Mouse (Mus musculus): Measurements from ENCODE around the gene Auts2.

DNA sequence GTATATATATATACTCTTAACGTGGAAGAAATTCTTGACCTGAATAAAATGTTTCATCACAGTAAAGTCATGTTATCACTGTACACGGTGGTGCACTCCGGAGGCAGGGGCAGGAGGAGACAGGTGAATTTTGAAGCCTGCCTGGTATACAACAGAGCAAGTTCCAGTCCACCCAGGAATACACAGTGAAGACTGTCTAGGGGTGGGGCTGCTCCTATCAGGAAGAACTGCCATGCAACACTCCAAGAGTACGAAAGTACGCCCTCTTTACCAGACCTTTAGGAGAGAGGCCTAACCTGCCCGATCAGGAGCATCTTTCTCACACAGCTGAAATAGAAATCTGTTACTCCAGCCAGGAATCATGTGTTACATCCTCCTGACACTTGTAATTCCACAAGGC, 28.6 kb downstream of the Auts2 start:
- TF ChIP-seq CTCF (IDR thresholded peaks at IDR 0.05; ENCODE audit: low read depth), result no peak
- no peak for TF ChIP-seq EP300 (IDR thresholded peaks at IDR 0.05; ENCODE audit: low read depth)
